Mouse (Mus musculus): ENCODE measurements around the gene Tmem219. TPM values are rescaled to one million over a fixed set of nuclear protein-coding genes. Genes with fewer than 3 reads are reported as not detected.

Tmem219 gene
- total RNA-seq, 2 experiments from 2014 or later, result 11.9 to 13.1 TPM

Other genes starting within 250 kb of the Tmem219 start
- 10 to 100 TPM; 20.3 to 45.9 TPM for gene Sult1a1, start 246.5 kb downstream of the Tmem219 start, total RNA-seq (2021)
- gene Bola2, start 227.5 kb downstream of the Tmem219 start, total RNA-seq (2021), result 10 to 100 TPM; 40.7 to 41.6 TPM
- 1 to 10 TPM; 3.7 to 4.6 TPM for gene Slx1b, start 227.1 kb downstream of the Tmem219 start, total RNA-seq (2021)
- 1 to 10 TPM; 2.7 to 3.6 TPM for gene Coro1a, start 215.1 kb downstream of the Tmem219 start, total RNA-seq (2021)
- gene Mapk3, start 163.3 kb downstream of the Tmem219 start, total RNA-seq (2021), result 10 to 100 TPM; 35.0 to 40.0 TPM
- gene Gdpd3, start 156.6 kb downstream of the Tmem219 start, total RNA-seq (2021), result 1 to 10 TPM in 1 of 2 experiments, under 1 TPM in 1; 0.92 to 1.8 TPM
- 10 to 100 TPM; 52.4 to 64.9 TPM for gene Ypel3, start 146.0 kb downstream of the Tmem219 start, total RNA-seq (2021)
- gene Tbx6, start 141.4 kb downstream of the Tmem219 start, total RNA-seq (2021), result under 1 TPM; 0.31 to 0.55 TPM
- gene Ppp4c, start 130.4 kb downstream of the Tmem219 start, total RNA-seq (2021), result 10 to 100 TPM; 28.0 to 33.6 TPM
- gene Fam57b, start 125.2 kb downstream of the Tmem219 start, total RNA-seq (2021), result 10 to 100 TPM; 12.5 to 14.2 TPM
- gene 4930451I11Rik, start 91.3 kb downstream of the Tmem219 start, total RNA-seq (2021), result not detected
- gene Doc2a, start 75.5 kb downstream of the Tmem219 start, total RNA-seq (2021), result not detected
- gene Hirip3, start 60.9 kb downstream of the Tmem219 start, total RNA-seq (2021), result 1 to 10 TPM; 6.1 to 8.5 TPM
- 10 to 100 TPM; 13.7 to 14.1 TPM for gene Ino80e, start 60.5 kb downstream of the Tmem219 start, total RNA-seq (2021)
- gene Taok2, start 38.2 kb downstream of the Tmem219 start, total RNA-seq (2021), result 10 to 100 TPM; 33.1 to 33.5 TPM
- 1 to 10 TPM; 2.5 to 3.2 TPM for gene Kctd13, start 6.0 kb upstream of the Tmem219 start, total RNA-seq (2021)
- not detected for gene Asphd1, start 26.7 kb upstream of the Tmem219 start, total RNA-seq (2021)
- 1 to 10 TPM; 7.3 to 7.5 TPM for gene Sez6l2, start 27.6 kb upstream of the Tmem219 start, total RNA-seq (2021)
- gene Cdipt, start 53.0 kb upstream of the Tmem219 start, total RNA-seq (2021), result 10 to 100 TPM; 34.9 to 38.5 TPM
- under 1 TPM; 0.59 to 0.78 TPM for gene Cdiptos, start 53.2 kb upstream of the Tmem219 start, total RNA-seq (2021)
- gene Mvp, start 91.7 kb upstream of the Tmem219 start, total RNA-seq (2021), result 10 to 100 TPM; 19.5 to 27.1 TPM
- gene Pagr1b, start 93.6 kb upstream of the Tmem219 start, total RNA-seq (2021), result under 1 TPM in 1 of 2 experiments, not detected in 1; 0.97 TPM
- gene Pagr1a, start 94.4 kb upstream of the Tmem219 start, total RNA-seq (2021), result 10 to 100 TPM in 1 of 2 experiments, 1 to 10 TPM in 1; 8.6 to 15.3 TPM
- 10 to 100 TPM; 11.1 to 11.6 TPM for gene Gm42742, start 98.2 kb upstream of the Tmem219 start, total RNA-seq (2021)
- 1 to 10 TPM; 1.6 TPM for gene Prrt2, start 98.3 kb upstream of the Tmem219 start, total RNA-seq (2021)
- gene Maz, start 104.1 kb upstream of the Tmem219 start, total RNA-seq (2021), result 10 to 100 TPM; 53.6 to 58.2 TPM
- 1 to 10 TPM; 5.1 to 6.0 TPM for gene Kif22, start 119.6 kb upstream of the Tmem219 start, total RNA-seq (2021)
- gene Zg16, start 164.4 kb upstream of the Tmem219 start, total RNA-seq (2021), result not detected
- under 1 TPM; 0.95 to 0.96 TPM for gene AI467606, start 168.4 kb upstream of the Tmem219 start, total RNA-seq (2021)
- 1 to 10 TPM in 1 of 2 experiments, under 1 TPM in 1; 0.97 to 1.4 TPM for gene Qprt, start 199.3 kb upstream of the Tmem219 start, total RNA-seq (2021)
- under 1 TPM; 0.24 to 0.27 TPM for gene Spn, start 214.9 kb upstream of the Tmem219 start, total RNA-seq (2021)